Mouse (Mus musculus) activated CD4-positive, CD25-positive, alpha-beta regulatory T cell, adult 9 weeks (primary cell): ENCODE measurements around the gene Gm9040. TPM values are rescaled to one million over a fixed set of nuclear protein-coding genes. Genes with fewer than 3 reads are reported as not detected.

Experiments
- polyA plus RNA-seq: library from polyadenylated mRNA; unstranded; fragments of 100-300 nt; shearing (Covaris generic); gene quantifications from one replicate; pipeline ENCODE4 v1.2.1, GENCODE M21; 2017

Gm9040 gene
- polyA plus RNA-seq: not detected

DNA sequence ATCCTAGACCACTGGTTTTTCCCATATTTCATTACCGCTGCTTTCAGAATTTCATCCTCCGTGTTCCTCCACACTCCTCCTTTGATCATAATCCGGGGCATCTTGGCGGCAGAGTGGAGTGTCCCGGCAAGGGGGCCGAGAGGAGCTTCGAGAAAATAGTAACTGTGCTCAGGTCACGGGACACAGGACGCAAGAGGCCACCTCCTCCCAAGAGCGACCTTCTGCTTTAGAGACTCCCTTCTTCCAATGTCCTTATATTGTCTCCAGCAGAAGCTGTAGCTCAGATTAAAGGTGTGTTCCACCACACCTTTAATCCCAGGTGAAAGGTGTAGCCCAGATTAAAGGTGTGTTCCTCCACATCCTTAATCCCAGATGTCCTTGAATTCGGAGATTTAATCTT lies at the start of gene Gm9040:
TSS of gene Gm9040 (minus strand) at position 101 of the 400 bp plus-strand sequence.

DNA sequence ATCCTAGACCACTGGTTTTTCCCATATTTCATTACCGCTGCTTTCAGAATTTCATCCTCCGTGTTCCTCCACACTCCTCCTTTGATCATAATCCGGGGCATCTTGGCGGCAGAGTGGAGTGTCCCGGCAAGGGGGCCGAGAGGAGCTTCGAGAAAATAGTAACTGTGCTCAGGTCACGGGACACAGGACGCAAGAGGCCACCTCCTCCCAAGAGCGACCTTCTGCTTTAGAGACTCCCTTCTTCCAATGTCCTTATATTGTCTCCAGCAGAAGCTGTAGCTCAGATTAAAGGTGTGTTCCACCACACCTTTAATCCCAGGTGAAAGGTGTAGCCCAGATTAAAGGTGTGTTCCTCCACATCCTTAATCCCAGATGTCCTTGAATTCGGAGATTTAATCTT lies 27.2 kb upstream of the Gm9040 start, which contains the start of gene Gm9049:
TSS of gene Gm9049 (minus strand) at position 101 of the 400 bp plus-strand sequence.

DNA sequence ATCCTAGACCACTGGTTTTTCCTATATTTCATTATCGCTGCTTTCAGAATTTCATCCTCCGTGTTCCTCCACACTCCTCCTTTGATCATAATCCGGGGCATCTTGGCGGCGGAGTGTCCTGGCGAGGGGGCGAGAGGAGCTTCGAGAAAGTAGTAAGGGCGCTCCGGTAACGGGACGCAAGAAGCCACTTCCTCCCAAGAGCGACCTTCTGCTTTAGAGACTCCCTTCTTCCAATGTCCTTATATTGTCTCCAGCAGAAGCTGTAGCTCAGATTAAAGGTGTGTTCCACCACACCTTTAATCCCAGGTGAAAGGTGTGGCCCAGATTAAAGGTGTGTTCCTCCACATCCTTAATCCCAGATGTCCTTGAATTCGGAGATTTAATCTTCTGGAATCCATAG lies 21.8 kb upstream of the Gm9040 start, which contains the start of gene Gm9048:
TSS of gene Gm9048 (minus strand) at position 101 of the 400 bp plus-strand sequence.

DNA sequence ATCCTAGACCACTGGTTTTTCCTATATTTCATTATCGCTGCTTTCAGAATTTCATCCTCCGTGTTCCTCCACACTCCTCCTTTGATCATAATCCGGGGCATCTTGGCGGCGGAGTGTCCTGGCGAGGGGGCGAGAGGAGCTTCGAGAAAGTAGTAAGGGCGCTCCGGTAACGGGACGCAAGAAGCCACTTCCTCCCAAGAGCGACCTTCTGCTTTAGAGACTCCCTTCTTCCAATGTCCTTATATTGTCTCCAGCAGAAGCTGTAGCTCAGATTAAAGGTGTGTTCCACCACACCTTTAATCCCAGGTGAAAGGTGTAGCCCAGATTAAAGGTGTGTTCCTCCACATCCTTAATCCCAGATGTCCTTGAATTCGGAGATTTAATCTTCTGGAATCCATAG lies 16.4 kb upstream of the Gm9040 start, which contains the start of gene Gm9046:
TSS of gene Gm9046 (minus strand) at position 101 of the 400 bp plus-strand sequence.

DNA sequence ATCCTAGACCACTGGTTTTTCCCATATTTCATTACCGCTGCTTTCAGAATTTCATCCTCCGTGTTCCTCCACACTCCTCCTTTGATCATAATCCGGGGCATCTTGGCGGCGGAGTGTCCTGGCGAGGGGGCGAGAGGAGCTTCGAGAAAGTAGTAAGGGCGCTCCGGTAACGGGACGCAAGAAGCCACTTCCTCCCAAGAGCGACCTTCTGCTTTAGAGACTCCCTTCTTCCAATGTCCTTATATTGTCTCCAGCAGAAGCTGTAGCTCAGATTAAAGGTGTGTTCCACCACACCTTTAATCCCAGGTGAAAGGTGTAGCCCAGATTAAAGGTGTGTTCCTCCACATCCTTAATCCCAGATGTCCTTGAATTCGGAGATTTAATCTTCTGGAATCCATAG lies 11.0 kb upstream of the Gm9040 start, which contains the start of gene Gm9045:
TSS of gene Gm9045 (minus strand) at position 101 of the 400 bp plus-strand sequence.

GRCm38 (mm10) chr10:118332308-118332707 lies 5.5 kb upstream of the Gm9040 start, which contains the start of gene Gm9044:
Gene Gm9044 (minus strand): TSS chr10:118332408.

DNA sequence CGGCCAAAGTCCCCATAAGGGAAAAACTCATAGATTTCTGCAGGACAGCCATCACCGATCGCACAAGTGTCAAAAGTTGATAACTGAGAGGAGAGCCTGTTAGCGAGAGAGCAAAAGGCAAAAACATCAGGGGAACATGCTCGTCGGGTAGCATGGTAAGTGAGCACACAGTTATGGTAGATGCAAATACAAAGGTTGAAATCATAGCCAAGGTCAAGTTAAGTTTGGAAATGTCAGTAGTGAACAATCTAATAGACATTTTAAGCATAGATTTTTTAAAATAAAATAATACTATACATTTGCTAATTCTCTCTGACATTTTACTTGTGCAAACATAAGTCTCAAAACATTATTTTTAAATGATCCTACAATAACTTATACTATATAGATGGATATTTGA lies 31.8 kb downstream of the Gm9040 start, which contains the start of gene Iltifb:
TSS of gene Iltifb (minus strand) at position 101 of the 400 bp plus-strand sequence.

Other genes starting within 250 kb of the Gm9040 start
- gene Mdm1, start 185.2 kb downstream of the Gm9040 start, polyA plus RNA-seq: 13.6 TPM
- not detected for gene Il22, start 122.0 kb downstream of the Gm9040 start, polyA plus RNA-seq
- gene Gm32717, start 86.2 kb downstream of the Gm9040 start, polyA plus RNA-seq: not detected
- gene Gm32802, start 68.3 kb downstream of the Gm9040 start, polyA plus RNA-seq: not detected
- not detected for gene Iltifb, start 31.9 kb downstream of the Gm9040 start, polyA plus RNA-seq
- not detected for gene Gm9044, start 5.4 kb upstream of the Gm9040 start, polyA plus RNA-seq
- not detected for gene Gm9045, start 10.9 kb upstream of the Gm9040 start, polyA plus RNA-seq
- gene Gm9046, start 16.3 kb upstream of the Gm9040 start, polyA plus RNA-seq: not detected
- gene Gm9048, start 21.7 kb upstream of the Gm9040 start, polyA plus RNA-seq: not detected
- gene Gm9049, start 27.1 kb upstream of the Gm9040 start, polyA plus RNA-seq: not detected
- 10.5 TPM for gene Ifng, start 114.1 kb upstream of the Gm9040 start, polyA plus RNA-seq